Mouse (Mus musculus): Measurements from ENCODE around the gene Hykk.
A peak's percentile ranks its signal among the peaks of the same experiment; 100 is the strongest.

Gene Hykk

DNA sequence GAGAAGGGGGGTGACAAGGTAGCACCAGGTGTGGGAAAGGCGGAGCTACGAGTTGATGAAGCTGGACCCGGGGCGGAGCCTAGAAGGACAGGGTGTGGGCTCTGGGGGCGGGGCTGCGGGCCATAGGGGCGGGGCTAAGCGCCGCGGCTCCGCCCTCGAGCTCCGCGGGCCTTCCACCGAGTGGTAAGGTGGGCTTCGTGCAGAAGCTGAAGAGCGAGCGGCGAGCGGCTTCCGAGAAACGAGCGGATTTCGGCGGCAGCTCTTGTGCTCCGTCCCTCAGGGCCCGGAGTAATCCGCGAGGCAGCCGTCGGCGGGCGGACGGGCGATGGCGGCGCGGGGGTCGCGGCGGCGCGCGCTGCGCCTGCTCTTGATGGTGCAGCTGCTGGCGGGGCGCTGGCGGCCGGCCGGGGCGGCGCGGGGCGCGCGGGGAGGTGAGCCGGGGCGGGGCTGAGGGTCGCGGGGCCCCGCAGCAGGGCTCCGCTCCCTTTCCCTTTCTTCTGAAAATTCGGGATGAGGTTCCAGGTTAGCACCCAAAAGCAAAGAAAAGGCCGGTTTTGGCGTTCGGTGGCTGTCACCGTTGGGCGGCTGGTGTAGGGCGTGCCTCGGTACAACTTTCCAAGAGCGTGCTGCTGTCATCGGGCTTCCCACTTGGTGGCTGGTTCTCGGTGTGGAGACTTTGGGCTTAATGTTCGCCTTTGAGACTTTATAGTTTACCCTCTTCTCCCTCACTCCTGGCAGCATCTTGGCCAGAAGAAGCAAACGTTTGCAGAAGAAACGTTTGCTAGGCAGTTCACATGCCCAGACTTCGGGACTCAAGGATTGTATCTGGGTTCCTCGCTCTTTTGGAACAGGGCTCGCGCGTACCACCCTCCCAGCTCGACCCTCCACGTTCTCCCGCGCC is 64.5 kb downstream of the Hykk start:
- peak; percentile 25 to 36 for DNase-seq

DNA sequence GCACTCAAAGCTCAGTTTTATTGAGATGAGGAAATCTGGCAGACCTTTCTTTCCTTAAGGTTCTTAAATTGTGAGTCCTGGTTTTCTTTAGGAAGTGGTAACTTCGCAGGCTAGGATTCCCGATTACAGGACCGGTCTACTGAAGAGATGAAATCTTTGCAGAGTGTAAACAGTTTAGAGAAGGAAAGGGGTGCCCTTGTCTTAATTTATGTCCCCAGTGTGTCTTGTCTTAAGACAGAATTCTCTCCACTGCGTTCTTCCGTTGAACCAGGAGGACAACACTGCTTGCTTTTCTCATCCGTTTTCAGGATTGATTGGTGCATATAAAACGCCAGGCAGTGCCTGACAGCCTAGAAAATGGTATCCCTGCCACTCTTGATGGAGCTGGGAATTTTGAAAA is 65.3 kb downstream of the Hykk start:
- DNase-seq, result no peak

DNA sequence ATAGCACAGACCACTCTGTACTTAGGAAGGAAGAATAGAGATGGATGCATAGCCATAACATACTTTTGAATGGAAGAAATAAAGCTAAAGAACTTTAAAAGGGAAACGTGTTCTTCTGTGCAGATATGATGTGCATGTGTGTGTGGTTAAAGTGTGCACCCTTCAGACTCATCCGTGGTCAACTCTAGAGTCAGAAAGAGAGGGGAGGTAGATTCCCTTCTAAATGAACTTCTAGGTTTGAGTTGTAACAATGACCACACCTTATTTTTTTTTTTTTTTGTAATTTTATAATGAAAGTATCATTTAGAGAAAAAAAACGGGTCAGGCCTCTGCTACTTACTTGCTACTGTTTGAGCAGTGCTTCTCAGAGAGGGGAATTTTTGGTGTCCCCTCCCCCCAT is 73.3 kb downstream of the Hykk start:
- DNase-seq, result no peak

GRCm38 (mm10) chr9:54994381-54994780 is 77.3 kb downstream of the Hykk start:
- DNase-seq, result no peak

DNA sequence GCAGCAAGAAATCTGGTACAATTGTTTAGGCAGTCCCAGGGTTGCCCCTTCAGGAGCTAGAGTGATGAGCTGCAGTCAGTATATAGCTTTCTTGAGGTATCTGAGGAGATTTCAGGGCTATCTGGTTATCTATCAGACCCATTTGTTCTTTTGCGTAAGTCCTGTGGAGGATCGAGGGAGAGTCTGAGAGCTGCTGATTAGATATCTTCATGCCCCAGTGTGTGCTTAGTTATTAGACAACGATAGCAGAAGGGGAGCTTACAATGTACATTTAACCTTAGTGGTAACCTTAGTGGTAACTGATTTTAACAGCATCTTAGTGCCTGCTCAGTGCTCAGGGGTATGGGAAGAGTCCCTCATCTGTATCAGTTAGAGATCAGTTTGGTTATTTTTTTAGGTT is 78.6 kb downstream of the Hykk start:
- no peak for DNase-seq
